ENCODE assay signal across 8 mouse cellular contexts in genomic region chr17:26715271-26715758, GRCm38 (mm10). TPM values are rescaled to one million over a fixed set of nuclear protein-coding genes. Genes with fewer than 3 reads are reported as not detected.
DNase-seq lines count a peak whose midpoint lies in the region; ATAC-seq lines count a peak whose summit lies in the region.

Crebrf (plus strand) TSS chr17:26715650.

- ATAC-seq in megakaryocyte progenitor cell, adult 5-6 weeks (replicated peaks; ENCODE audit: poor library complexity) = peak; percentile 79

- DNase-seq in adipocyte (ENCODE audit: low spot score) = peak; percentile 98
- DNase-seq in embryo, embryonic 10 days (ENCODE audit: low spot score) = peak; percentile 96
- DNase-seq in gastrocnemius, postnatal 10 days = peak; percentile 97
- peak; percentile 98 for DNase-seq in induced T-regulatory cell, adult 2 months (ENCODE audit: low read depth)
- DNase-seq in left cerebral cortex, adult 9 months (ENCODE audit: low spot score in 2 of 2) = peak; percentile 97 to 99
- DNase-seq in right cerebral cortex, postnatal 14 days = peak; percentile 98
- peak; percentile 97 to 99 for DNase-seq in urinary bladder, postnatal 36 days (ENCODE audit: low spot score in 2 of 2)

RNA-seq across cellular contexts. Expression of gene Crebrf, which starts in this region (rescaled TPM):
- total RNA-seq in gastrocnemius, postnatal 10 days (2021) = 10 to 100 TPM; 17.7 to 18.9 TPM
- 7.0 and 13.5 TPM in 2 replicates for total RNA-seq in megakaryocyte progenitor cell, adult 5-6 weeks (2015)
- 11.1 and 18.0 TPM in 2 replicates for total RNA-seq in megakaryocyte progenitor cell, adult 5-6 weeks (2017)

Comparison
In these comparisons a context has a peak if more than half of its experiments do, and no peak if none do; other contexts are left out.
1. Peak in every context shown above with its lines: DNase-seq and ATAC-seq.